Mouse (Mus musculus): ENCODE measurements around the gene C130073F10Rik. TPM values are rescaled to one million over a fixed set of nuclear protein-coding genes. Genes with fewer than 3 reads are reported as not detected.
A peak's percentile ranks its signal among the peaks of the same experiment; 100 is the strongest.
"Not testable (repeated sequence)": the region's sequence is repeated elsewhere in the genome, so short reads cannot be mapped to it uniquely, and the experiment has no call there.

The C130073F10Rik gene
- polyA plus RNA-seq (2014; fragmentation: Nextera tagmentation; extraction: Ambion mirVana) = not detected in 2 replicates

DNA sequence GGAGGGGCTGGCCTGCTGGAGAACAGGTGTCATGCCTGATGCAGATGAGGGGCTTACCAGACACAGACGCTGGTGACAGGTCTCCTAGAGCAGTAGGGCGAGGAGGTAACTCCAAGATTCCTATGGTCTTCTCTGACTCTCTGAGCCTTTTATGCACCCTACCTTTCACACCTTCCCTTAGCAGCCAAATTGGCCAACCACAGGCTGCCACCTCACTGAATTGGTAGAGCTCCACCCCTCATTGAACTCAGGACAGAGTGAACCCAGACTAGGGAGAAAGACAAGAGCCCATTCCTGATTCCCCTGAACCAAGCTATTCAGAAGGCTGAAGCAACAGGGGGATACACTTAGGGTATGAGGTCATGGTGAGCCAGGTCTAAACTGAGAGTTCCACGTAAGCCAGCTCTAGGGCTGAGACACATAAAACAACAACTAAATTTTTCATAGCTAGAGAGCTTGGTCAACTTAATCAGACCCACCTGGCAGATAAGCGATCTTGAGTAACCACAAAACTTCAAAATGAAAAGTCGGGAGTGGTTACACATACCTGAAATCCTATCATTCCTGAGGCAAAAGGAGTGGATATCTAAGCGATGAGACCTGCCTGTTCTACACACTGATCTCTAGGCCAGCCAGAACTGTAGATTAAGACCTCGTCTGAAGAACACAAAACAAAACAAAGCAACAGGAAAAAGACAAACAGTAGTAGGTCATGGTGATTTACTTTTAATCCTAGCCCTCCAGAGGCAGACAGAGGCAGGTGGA lies at the start of gene C130073F10Rik:
TSS of gene C130073F10Rik (minus strand) at position 134 of the 765 bp plus-strand sequence.
- 80% methylated on average over 7 of the region's 7 CpGs for WGBS
- no peak within 1 kb of the TSS for H3K27ac ChIP-seq (ENCODE audit: low read depth, low read length)
- H3K9me3 ChIP-seq (ENCODE audit: control insufficient read depth, low read length) = no peaks in the 10 kb centered on the region
- no peak within 1 kb of the TSS for H3K9ac ChIP-seq (ENCODE audit: low read depth, low read length)
- no peaks in the 10 kb centered on the region for H3K36me3 ChIP-seq (ENCODE audit: control insufficient read depth, insufficient read depth, low read length)
- no peaks in the 10 kb centered on the region for H3K27me3 ChIP-seq (ENCODE audit: control insufficient read depth, insufficient read depth, low read length)
- H3K4me3 ChIP-seq (ENCODE audit: low read length) = no peak within 1 kb of the TSS
- ATAC-seq (ENCODE audit: low FRiP score, low TSS enrichment) = no peak
- H3K4me1 ChIP-seq (ENCODE audit: control insufficient read depth, insufficient read depth, low read length) = no peaks in the 10 kb centered on the region
- H3K4me2 ChIP-seq (replicated peaks; ENCODE audit: low read depth, low read length) = no peak within 1 kb of the TSS

DNA sequence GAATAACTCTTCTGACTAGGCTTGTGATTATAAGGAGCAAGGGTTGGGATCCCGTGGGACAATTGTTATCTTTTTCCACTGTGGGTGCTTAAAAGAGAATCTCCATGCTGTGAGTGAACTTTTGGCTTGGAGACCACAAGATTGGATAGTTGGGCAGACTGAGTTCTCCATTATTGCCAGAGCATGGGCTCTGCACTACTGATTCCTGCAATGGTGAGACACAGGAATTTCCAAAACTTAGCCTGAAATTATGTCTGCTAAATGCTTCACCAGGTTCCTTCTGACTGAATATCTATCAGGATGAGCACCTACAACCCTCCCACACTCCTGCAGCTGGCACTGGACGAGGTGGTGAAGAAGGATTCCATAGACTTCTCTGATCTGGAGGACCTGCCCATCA lies 46.5 kb upstream of the C130073F10Rik start, which contains the start of gene Gm12794:
TSS of gene Gm12794 (plus strand) at position 301 of the 400 bp plus-strand sequence.
- H3K4me1 ChIP-seq (ENCODE audit: control insufficient read depth, insufficient read depth, low read length); H3K9me3 ChIP-seq (ENCODE audit: control insufficient read depth, low read length); H3K36me3 ChIP-seq (ENCODE audit: control insufficient read depth, insufficient read depth, low read length); H3K27ac ChIP-seq (ENCODE audit: low read depth, low read length); H3K4me3 ChIP-seq (ENCODE audit: low read length); H3K4me2 ChIP-seq (replicated peaks; ENCODE audit: low read depth, low read length); H3K9ac ChIP-seq (ENCODE audit: low read depth, low read length); H3K27me3 ChIP-seq (ENCODE audit: control insufficient read depth, insufficient read depth, low read length); ATAC-seq (ENCODE audit: low FRiP score, low TSS enrichment): not testable (repeated sequence)
- 63% methylated on average over 2 of the region's 2 CpGs for WGBS

- not testable (repeated sequence) for H3K9me3 ChIP-seq (ENCODE audit: control insufficient read depth, low read length); H3K4me3 ChIP-seq (ENCODE audit: low read length); H3K27ac ChIP-seq (ENCODE audit: low read depth, low read length); H3K36me3 ChIP-seq (ENCODE audit: control insufficient read depth, insufficient read depth, low read length); H3K27me3 ChIP-seq (ENCODE audit: control insufficient read depth, insufficient read depth, low read length); H3K9ac ChIP-seq (ENCODE audit: low read depth, low read length); ATAC-seq (ENCODE audit: low FRiP score, low TSS enrichment); H3K4me1 ChIP-seq (ENCODE audit: control insufficient read depth, insufficient read depth, low read length); H3K4me2 ChIP-seq (replicated peaks; ENCODE audit: low read depth, low read length)
- 96% methylated on average over 1 of the region's 2 CpGs for WGBS
Observed at GRCm38 (mm10) chr4:101908821-101909220, 15.2 kb upstream of the C130073F10Rik start, which contains the start of gene Gm12800. Gene Gm12800, plus strand, starts transcription at chr4:101909121.

DNA sequence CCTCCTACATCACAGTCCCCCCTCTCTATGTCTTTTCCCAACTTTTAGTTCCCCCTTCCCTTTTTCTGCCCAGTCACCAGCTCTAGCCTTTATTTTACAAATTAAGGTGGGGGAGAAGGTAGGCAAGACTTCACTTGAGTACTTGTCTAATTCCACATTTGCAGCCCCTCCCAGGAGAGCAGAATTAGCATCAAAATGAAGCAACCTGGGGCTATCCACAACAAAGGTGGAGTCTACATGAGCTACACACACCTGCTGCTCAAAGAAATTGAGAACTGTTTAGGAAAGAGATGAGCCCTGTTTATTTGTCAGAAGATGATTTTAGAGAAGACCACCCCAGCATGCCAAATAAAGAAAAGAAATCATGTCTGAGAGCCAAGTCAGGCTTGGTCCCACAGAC lies 4.2 kb downstream of the C130073F10Rik start:
- Histone ChIP-seq H3K27ac (ENCODE audit: low read depth, low read length) (no peak overlapping the region), H3K9ac (ENCODE audit: low read depth, low read length) (no peak overlapping the region), H3K4me2 (replicated peaks; ENCODE audit: low read depth, low read length) (no peak overlapping the region), H3K27me3 (ENCODE audit: control insufficient read depth, insufficient read depth, low read length) (no peaks in the 10 kb centered on the region), H3K4me3 (ENCODE audit: low read length) (no peak overlapping the region), H3K4me1 (ENCODE audit: control insufficient read depth, insufficient read depth, low read length) (no peaks in the 10 kb centered on the region), H3K36me3 (ENCODE audit: control insufficient read depth, insufficient read depth, low read length) (no peaks in the 10 kb centered on the region), H3K9me3 (ENCODE audit: control insufficient read depth, low read length) (no peaks in the 10 kb centered on the region)
- ATAC-seq (ENCODE audit: low FRiP score, low TSS enrichment) = no peak

- Histone ChIP-seq H3K27ac (ENCODE audit: low read depth, low read length) (no peak overlapping the region), H3K9me3 (ENCODE audit: control insufficient read depth, low read length) (no peaks in the 10 kb centered on the region), H3K4me3 (ENCODE audit: low read length) (no peak overlapping the region), H3K27me3 (ENCODE audit: control insufficient read depth, insufficient read depth, low read length) (no peaks in the 10 kb centered on the region), H3K4me1 (ENCODE audit: control insufficient read depth, insufficient read depth, low read length) (no peaks in the 10 kb centered on the region), H3K36me3 (ENCODE audit: control insufficient read depth, insufficient read depth, low read length) (no peaks in the 10 kb centered on the region), H3K4me2 (replicated peaks; ENCODE audit: low read depth, low read length) (no peak overlapping the region), H3K9ac (ENCODE audit: low read depth, low read length) (no peak overlapping the region)
- ATAC-seq (ENCODE audit: low FRiP score, low TSS enrichment) = no peak
- 23% methylated on average over 3 of the region's 3 CpGs for WGBS
Observed at GRCm38 (mm10) chr4:101883641-101884040, 9.9 kb downstream of the C130073F10Rik start.

DNA sequence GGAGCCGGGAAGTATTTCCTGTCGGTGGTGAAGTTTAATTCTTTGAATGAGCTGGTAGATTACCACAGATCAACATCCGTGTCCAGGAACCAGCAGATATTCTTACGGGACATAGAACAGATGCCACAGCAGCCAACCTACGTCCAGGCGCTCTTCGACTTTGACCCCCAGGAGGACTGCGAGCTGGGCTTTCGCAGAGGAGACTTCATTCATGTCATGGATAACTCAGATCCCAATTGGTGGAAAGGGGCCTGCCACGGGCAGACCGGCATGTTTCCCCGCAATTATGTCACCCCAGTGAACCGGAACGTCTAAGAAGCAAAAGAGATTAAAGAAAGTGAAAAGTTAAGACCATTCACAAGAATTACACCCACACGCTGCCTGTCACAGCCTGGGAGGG lies 17.9 kb downstream of the C130073F10Rik start:
- not testable (repeated sequence) for H3K4me3 ChIP-seq (ENCODE audit: low read length); H3K36me3 ChIP-seq (ENCODE audit: control insufficient read depth, insufficient read depth, low read length); H3K27ac ChIP-seq (ENCODE audit: low read depth, low read length); H3K4me2 ChIP-seq (replicated peaks; ENCODE audit: low read depth, low read length); H3K4me1 ChIP-seq (ENCODE audit: control insufficient read depth, insufficient read depth, low read length); H3K9me3 ChIP-seq (ENCODE audit: control insufficient read depth, low read length); H3K27me3 ChIP-seq (ENCODE audit: control insufficient read depth, insufficient read depth, low read length); H3K9ac ChIP-seq (ENCODE audit: low read depth, low read length)
- 55% methylated on average over 15 of the region's 15 CpGs for WGBS
- ATAC-seq (ENCODE audit: low FRiP score, low TSS enrichment) = peak; percentile 77; the same call in 1 of the 2 replicates

DNA sequence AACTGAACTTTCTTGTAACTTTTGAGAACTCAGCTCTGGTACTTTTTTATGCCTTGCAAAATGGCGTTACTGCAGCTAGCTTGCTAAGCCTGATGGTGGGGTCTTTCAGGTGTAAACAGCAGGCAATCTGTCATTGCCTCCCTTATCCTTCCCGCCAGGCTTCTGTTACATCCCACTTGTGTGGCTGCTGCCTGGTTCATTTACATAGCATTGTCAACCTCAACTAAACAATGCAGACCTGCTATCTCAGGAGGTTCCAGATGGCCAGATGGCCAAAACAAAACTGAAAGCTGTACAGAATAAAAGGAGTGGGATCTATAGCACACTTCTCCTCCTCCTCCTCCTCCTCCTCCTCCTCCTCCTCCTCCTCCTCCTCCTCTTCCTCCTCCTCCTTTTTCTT lies 21.6 kb downstream of the C130073F10Rik start:
- not testable (repeated sequence) for H3K27ac ChIP-seq (ENCODE audit: low read depth, low read length); H3K4me2 ChIP-seq (replicated peaks; ENCODE audit: low read depth, low read length); H3K27me3 ChIP-seq (ENCODE audit: control insufficient read depth, insufficient read depth, low read length); H3K4me3 ChIP-seq (ENCODE audit: low read length); H3K4me1 ChIP-seq (ENCODE audit: control insufficient read depth, insufficient read depth, low read length); H3K9ac ChIP-seq (ENCODE audit: low read depth, low read length); H3K9me3 ChIP-seq (ENCODE audit: control insufficient read depth, low read length); ATAC-seq (ENCODE audit: low FRiP score, low TSS enrichment); H3K36me3 ChIP-seq (ENCODE audit: control insufficient read depth, insufficient read depth, low read length)
- 67% methylated on average over 2 of the region's 2 CpGs for WGBS

DNA sequence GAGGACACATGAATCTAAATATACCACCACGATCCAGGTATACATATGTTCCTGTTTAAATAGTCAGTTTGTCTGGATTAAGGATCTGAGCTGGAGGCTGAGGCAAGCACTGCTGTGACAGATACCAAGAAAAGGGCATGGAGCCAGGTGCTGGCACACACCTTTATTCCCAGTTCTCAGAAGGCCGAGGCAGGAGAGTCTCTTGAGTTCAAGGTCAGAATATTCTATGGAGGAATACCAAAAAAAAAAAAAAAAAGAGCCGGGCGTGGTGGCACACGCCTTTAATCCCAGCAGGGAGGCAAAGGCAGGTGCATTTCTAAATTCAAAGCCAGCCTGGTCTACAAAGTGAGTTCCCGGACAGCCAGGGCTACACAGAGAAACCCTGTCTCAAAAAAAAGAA lies 31.3 kb downstream of the C130073F10Rik start:
- Histone ChIP-seq H3K27ac (ENCODE audit: low read depth, low read length) (no peak overlapping the region), H3K4me3 (ENCODE audit: low read length) (no peak overlapping the region), H3K27me3 (ENCODE audit: control insufficient read depth, insufficient read depth, low read length) (no peaks in the 10 kb centered on the region), H3K36me3 (ENCODE audit: control insufficient read depth, insufficient read depth, low read length) (no peaks in the 10 kb centered on the region), H3K4me1 (ENCODE audit: control insufficient read depth, insufficient read depth, low read length) (no peaks in the 10 kb centered on the region), H3K4me2 (replicated peaks; ENCODE audit: low read depth, low read length) (no peak overlapping the region), H3K9ac (ENCODE audit: low read depth, low read length) (no peak overlapping the region), H3K9me3 (ENCODE audit: control insufficient read depth, low read length) (no peaks in the 10 kb centered on the region)
- WGBS = 85% methylated on average over 5 of the region's 6 CpGs
- no peak for ATAC-seq (ENCODE audit: low FRiP score, low TSS enrichment)

DNA sequence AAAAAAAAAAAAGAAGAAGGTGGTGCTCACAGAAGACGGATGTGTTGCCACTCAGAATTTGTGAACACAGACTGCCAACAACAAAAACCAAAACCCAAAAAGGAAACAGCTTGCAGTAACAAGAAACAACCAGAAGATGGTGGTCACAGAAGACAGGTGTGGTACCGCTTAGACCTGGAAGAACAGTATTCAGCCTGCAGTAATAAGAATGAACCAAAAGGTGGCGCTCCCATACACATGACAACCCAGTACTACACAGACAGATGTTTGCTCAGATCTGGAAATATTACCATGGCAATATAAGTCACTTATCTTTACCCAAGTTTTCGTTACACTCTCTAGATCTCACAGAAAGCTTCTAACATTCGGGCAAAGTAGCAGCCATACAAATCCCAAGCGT lies 32.7 kb downstream of the C130073F10Rik start:
- no peaks in the 10 kb centered on the region for H3K4me1 ChIP-seq (ENCODE audit: control insufficient read depth, insufficient read depth, low read length)
- 0 out of 2 replicates have a peak, but pooled peaks have one; percentile 55 for ATAC-seq (ENCODE audit: low FRiP score, low TSS enrichment)

More for the DNA sequence above, 32.7 kb downstream of the C130073F10Rik start:
- H3K4me3 ChIP-seq (ENCODE audit: low read length) = no peak overlapping the region
- H3K36me3 ChIP-seq (ENCODE audit: control insufficient read depth, insufficient read depth, low read length) = no peaks in the 10 kb centered on the region
- H3K4me2 ChIP-seq (replicated peaks; ENCODE audit: low read depth, low read length) = no peak overlapping the region
- 44% methylated on average over 6 of the region's 6 CpGs for WGBS
- H3K27me3 ChIP-seq (ENCODE audit: control insufficient read depth, insufficient read depth, low read length) = no peaks in the 10 kb centered on the region
- no peak overlapping the region for H3K27ac ChIP-seq (ENCODE audit: low read depth, low read length)
- no peaks in the 10 kb centered on the region for H3K9me3 ChIP-seq (ENCODE audit: control insufficient read depth, low read length)
- H3K9ac ChIP-seq (ENCODE audit: low read depth, low read length) = no peak overlapping the region

Data from kidney, embryonic 14.5 days (tissue).